Mouse (Mus musculus) layer of hippocampus, postnatal 25 days (tissue): Measurements from ENCODE around the gene Klra1. TPM values are rescaled to one million over a fixed set of nuclear protein-coding genes. Genes with fewer than 3 reads are reported as not detected.
"Not testable (repeated sequence)": the region's sequence is repeated elsewhere in the genome, so short reads cannot be mapped to it uniquely, and the experiment has no call there.

Source experiments
- DNase-seq, 2 experiments: peaks; one replicate each; pipeline ENCODE4 v3.0.0; 2022; ENCODE audit warnings: mixed read lengths in 2 of 2, low spot score in 1 of 2; ENCODE audit errors: extremely low spot score in 1 of 2
- total RNA-seq, 2 experiments: library from RNA; stranded (reverse); gene quantifications; 2 replicates each; pipeline ENCODE4 v1.2.3; 2021

Gene Klra1
- not detected for total RNA-seq

DNA sequence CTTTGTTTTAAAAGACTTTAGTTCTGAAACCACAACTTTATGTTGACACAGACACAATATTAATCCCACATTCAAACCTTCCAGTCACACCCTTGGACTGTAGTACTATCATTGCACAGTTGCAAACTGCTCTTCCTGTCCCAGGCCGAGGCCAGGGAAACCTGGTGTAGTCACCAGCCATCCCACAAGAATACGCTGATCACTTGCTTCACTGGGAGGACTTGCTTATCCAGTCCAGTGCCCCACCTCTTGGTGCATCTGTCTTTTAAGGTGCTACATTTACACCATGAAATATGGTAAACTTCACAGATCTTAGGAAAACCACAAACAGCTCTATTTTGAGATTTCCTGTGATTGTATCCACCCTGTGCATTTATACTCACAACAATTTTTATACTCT, at the start of gene Klra1:
Klra1 (minus strand) TSS at position 125 of the 400 bp plus-strand sequence.
- no peak for DNase-seq

- no peak for DNase-seq
These were observed 42.8 kb upstream of the Klra1 start for GRCm38 (mm10) chr6:130429511-130429910.

- no peak for DNase-seq
These were observed 32.5 kb upstream of the Klra1 start for GRCm38 (mm10) chr6:130419158-130419557.

DNA sequence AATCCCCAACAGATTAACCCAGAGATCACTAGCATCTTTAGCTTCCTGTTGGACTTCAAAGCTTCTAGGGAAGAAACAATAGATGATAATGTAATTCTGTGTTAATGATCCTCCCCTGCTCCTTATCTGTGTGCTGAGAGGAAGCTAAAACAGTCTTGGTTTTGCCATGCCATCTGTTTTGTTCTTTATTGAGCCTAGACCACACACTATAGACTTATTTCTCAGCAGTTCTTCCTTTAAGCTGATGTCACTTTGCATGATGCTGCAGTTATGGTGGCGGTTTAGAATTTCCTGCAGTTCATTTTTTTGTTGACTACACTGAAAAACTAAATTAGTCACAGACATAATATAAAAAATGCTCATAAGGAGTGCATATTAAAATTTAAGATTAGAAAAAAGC, 18.2 kb upstream of the Klra1 start:
- no peak for DNase-seq

GRCm38 (mm10) chr6:130385803-130386202, 871 bp downstream of the Klra1 start:
- DNase-seq, result no peak

GRCm38 (mm10) chr6:130382375-130382774, 4.3 kb downstream of the Klra1 start:
- DNase-seq, result no peak

- not testable (repeated sequence) for DNase-seq
These were observed 41.3 kb downstream of the Klra1 start for GRCm38 (mm10) chr6:130345381-130345780.

DNA sequence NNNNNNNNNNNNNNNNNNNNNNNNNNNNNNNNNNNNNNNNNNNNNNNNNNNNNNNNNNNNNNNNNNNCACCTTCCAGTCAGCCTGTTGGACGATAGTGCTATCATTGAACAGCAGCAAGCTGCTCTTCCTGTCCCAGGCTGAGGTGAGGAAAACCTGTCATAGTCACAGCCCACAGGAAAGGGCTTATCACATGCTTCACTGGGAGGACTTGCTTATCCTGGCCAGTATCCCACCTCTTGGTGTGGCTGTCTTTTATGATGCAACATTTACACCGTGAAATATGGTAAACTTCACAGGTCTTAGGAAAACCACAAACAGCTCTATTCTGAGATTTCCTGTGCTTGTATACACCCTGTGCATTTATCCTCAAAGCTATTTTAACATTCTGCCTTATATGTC, 44.7 kb downstream of the Klra1 start:
- not testable (repeated sequence) for DNase-seq

- no peak for DNase-seq
These were observed 49.3 kb downstream of the Klra1 start, which contains the start of gene Klra3 for GRCm38 (mm10) chr6:130337411-130337810. Gene Klra3 (minus strand): TSS chr6:130337574.

Other genes with a start within 250 kb of the Klra1 start
- not detected for gene Klra9, start 193.8 kb downstream of the Klra1 start, total RNA-seq
- gene Klra7, start 153.6 kb downstream of the Klra1 start, total RNA-seq, result not detected
- not detected for gene Klra10, start 104.9 kb downstream of the Klra1 start, total RNA-seq
- gene Klra3, start 49.3 kb downstream of the Klra1 start, total RNA-seq, result not detected